Mouse (Mus musculus): ENCODE results near the gene Caln1.

Gene Caln1

DNA sequence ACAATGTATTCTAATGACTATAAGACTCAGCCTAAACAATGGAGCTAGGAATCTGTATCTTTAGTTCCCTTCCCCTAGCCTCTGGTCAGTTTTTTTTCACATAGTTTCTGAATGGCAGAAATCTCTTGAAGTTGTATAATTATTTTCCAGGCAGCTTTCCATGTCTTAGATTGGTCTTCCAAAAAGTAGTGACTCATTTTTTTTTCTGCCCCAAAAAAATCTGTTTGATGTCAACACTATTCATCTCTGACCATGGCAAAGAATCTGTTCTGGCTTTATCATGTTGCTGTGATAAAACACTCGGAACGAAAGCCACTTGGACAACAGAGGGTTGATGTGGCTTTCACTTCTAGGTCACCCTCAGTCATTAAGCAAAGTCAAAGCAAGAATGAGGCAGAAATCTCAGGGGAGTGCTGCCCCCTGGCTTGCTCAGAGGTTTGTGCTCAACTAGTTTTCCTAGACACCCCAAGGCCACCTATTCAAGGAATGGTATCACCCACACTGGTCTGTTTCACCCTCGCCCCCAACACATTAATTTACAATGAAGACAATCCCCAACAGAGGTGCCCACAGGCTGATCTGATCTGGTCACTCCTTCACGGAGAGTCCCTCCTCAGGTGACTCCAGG is 450.9 kb downstream of the Caln1 start:
- DNase-seq: no peak

DNA sequence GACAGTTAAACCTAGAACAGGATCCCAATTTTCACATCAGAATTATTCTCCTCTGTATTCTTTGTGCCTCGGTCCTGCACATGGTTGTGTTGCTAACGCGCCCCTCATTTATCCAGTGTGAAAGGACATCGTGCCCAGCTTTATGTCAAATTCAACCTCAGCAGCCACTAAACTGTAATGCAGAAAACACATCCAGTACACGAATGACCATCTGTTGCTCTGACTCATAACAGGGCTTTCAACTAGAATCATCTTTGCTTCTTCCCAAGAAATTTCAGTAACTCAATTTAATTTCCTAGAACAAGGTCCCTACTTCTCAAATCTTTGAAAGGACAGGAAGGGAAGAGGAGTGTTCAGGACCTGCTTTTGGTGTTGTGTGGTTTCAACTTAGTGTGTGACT is 451.4 kb downstream of the Caln1 start:
- no peak for DNase-seq

DNA sequence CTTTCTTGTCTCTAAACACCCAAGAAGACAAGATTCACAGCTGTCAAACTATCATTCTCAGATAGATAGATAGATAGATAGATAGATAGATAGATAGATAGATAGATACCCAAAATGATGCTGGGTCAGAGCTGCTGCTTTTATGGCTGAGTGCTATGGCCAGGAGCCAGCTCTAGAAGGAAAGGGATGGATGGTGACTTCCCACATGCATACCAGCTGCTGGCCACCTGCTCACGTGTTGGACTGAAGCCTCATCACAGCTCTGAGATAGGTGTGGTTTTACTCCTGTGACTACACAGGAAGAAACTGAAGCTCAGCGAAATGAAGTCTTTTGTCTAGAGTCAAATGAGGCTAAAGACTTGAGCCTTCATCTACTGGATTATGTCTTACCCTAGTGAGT is 456.5 kb downstream of the Caln1 start:
- DNase-seq: no peak

DNA sequence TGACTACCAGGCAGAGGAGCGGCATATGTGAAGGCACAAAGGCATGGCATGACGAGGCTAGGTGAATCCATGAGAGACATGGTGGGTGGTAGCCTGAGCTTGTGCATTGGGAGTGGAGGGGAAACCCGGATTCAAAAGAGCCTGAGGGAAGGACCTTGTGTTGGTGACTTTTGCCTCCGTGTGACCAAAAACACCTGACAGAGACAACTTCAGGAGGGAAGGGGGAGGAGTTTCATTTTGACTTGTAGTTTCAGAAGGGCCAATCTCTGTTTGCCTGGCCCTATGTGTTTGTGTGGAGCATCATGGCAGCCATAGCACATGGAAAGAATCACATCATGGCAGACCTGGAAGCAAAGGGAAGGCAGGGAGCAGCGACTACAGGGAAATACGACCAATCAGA is 479.3 kb downstream of the Caln1 start:
- no peak for DNase-seq

DNA sequence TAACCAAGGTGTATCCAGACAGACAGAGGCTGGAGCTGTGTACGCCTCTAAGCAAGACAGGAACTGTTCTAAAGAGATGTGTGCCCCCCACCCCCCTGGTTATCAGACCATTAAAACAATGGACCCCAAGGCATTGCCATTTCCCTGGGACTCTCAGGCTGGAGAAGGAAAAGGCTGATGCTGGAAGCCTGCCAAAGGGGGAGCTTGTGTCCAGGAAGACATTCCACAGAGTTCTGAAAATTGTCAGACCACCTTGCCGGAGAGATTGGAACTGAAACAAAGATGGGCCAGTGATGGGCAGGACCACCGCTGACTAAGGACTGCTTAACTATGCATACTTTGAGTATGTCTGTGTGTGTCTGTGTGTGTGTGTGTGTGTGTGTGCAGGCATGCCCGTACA is 480.4 kb downstream of the Caln1 start:
- peak; percentile 14 for DNase-seq

DNA sequence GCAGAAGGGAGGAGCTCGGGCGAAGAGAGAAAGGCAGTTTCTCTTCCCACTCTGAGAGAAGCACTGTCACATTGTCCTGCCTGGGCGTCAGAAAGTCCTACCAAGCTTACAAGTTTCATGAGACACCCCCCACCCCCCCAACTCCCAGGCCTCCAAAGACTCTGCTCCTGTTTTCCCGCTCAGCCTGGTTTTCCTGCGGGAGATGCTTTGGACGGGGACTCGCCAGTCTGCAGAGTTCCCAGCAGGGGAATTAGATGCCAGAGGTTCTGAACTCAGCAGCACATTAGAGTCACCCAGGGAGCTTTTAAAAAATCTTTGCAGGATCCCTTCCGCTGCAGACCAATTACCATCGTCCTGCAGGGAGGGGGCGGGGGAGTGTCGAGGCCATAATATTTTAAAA is 482.9 kb downstream of the Caln1 start:
- no peak for DNase-seq

DNA sequence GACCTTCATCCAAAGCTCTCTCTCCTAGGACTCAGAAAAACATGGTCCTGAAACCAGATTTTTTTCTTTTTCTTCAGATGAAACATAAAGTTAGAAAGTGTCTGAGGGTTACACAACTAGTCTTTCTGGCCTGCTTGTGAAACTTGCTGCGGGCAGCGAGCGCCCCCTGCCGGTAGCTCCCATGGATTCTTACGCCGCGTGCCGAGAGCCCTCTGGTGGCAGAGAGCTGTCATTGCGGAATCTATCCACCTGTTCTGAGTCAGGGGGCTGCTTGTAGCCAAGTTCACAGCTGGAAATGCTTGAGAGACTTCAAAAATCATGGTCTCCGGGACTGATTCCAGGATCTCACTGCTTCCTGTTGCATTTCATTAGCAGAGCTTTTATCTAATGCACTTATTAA is 484.1 kb downstream of the Caln1 start:
- peak; percentile 91 for DNase-seq

DNA sequence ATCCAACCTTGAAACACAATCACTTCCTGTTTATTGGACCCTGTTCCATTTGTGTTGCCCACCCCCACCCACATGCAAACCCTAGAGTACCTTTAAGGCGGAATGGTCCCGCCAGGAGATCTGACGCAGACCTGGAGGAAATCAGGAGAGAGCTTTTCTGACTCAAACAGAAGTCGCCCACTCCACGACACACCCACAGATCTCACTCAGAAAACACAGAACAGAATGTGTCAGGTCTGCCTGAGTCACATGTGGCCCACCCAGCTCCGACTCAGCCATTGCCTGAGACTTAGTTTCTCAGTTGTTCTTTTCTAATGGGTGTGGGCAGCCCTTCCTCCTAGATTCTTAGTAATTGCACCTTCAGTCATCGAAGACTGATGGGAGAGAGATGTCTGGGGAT is 485.2 kb downstream of the Caln1 start:
- DNase-seq: peak; percentile 14

DNA sequence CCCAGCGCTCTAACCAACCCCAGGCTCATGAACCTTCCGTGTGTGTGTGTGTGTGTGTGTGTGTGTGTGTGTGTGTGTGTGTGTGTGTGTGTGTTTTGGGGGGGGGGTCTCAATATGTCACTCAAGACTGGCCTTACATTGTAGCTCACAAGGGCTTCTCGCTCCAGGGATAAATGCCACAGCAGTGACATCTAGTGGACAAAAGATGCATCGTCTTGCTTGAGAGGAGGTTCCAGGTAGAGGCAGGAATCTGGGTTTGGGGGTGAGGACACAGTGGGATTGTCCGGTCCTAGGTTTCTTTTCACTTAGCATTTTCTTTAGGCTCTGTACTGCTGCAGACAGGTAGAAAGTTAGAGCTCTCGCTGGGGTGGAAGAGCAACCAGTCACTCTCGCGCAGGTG is 488.9 kb downstream of the Caln1 start:
- peak; percentile 42 for DNase-seq

DNA sequence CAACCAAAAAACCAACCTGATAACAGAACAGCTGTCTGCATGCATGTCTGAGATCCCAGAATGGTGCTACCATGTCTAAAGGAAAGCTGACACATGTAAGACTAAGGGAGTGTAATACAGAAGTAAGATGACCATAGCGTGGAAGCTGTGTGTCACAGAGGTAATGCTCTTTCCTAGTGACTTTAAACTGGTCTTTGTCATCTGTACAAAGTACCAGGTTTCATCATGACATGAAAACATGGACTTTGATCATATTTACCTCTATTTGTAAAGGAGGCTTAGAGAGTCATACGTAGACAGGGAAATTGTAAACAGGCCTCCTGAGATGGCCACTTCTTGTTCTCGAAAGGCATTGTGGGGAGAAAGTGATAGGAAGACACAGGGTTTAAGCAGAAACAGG is 489.5 kb downstream of the Caln1 start:
- DNase-seq: no peak

DNA sequence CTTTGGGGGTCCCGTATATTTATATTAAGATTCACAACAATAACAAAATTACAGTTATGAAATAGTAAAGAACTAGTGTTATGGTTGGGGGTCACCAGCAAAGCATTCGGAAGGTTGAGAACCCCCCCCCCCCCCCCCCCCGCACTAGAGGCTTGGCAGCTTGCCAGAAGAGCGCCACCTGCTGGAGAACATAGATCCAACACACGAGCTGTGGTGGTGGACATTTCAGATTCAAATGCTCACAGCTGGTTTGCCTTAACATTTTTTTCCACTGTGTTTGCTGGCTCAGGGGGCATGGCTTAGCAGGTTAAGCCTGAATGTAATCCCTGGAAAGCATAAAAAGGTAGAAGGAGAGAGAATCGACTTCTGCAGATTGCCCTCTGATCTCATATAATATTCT is 490.5 kb downstream of the Caln1 start:
- DNase-seq: peak; percentile 24

DNA sequence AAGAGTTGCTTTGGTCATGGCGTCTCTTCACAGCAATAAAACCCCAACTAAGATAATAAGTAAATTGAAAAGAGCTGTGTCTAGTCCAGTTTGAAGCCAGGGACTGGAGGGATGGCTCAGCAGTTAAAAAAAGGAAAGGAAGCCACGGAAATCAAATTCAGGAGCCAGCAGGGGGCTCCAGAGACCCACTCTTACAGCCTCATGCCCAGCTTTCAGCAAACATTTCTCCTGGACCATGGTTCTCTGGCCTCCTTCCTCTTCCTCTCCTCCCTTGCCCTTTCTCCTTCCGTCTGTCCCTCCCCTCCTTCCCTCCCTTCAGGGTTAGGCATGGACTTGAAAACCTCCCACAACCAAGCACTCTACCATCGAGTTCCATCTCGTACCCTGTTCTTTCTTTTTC is 493.0 kb downstream of the Caln1 start:
- peak; percentile 65 for DNase-seq

DNA sequence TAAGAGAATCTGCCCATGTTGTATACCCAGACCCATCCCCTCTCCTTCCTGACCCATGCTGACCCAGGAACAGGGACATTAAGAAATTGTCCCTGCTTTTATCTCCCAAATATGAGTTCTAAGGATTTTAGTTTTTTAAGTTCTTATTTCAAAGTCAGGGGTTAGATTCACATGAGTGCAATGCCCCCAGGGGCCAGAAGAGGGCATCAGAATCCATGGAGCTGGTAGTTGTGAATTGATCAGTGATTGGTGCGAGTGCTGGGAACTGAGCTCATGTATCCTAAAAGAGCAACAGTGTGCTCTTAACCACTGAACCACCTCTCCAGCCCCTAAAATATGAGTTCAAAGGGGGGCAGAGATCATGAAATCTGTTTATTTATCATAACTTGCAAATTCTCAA is 500.6 kb downstream of the Caln1 start:
- DNase-seq: no peak

DNA sequence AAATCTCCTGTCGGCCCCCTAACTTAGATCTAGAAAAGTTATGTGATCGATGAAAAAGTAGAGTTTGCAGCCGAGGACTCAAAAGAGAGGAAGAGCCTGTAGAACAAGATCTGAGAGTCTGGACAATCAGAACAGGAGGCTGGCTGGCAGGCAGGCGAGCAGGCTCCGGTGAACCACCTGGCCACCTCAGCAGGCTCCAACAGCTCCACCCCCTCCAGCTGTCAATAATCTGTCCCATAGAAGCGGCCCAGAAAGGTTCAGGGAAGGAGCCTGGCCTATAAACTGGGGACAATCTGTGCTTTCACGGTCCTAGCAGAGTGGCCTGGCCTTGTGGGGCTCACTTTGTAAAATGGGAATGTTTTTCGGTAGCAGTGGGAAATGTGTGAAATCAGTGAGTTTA is 501.8 kb downstream of the Caln1 start:
- DNase-seq: no peak

DNA sequence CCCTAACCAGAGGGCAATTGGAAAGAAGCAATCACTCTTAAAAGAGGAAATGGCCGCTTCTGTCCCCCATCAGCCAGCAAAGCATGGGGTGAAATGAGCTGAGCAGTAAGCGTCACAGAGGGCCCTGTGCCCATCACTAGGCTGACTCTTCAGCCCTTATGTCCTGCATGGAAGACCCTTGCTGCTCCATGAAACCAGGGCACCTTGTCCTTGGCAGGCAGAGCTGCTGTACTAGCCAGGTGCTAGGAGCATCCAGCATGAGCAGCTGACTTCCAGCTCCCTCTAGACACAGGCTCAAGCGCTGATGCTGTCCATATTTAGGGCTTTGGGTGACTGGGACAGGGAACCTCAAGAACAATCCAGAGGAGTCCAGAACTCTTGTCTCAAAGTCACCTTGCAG is 506.1 kb downstream of the Caln1 start:
- no peak for DNase-seq

DNA sequence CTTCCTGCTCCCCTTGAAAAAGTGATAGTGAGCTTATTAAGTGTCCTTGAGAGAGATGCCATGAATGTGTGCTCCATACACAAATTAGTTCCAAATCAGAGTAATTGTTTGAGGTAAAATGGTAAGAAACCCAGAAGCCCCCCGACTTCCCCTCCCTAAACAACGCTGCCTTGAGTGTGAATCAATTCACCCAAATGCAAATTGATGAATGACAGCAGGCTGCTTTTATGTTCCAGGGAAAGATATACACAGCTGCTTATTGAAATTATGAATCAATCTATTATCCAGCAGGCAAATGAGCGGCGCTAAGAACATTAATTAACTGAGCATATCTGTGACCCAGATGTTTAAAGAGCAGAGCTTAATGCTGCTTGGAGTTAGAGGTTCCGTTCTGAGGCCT is 511.1 kb downstream of the Caln1 start:
- no peak for DNase-seq

DNA sequence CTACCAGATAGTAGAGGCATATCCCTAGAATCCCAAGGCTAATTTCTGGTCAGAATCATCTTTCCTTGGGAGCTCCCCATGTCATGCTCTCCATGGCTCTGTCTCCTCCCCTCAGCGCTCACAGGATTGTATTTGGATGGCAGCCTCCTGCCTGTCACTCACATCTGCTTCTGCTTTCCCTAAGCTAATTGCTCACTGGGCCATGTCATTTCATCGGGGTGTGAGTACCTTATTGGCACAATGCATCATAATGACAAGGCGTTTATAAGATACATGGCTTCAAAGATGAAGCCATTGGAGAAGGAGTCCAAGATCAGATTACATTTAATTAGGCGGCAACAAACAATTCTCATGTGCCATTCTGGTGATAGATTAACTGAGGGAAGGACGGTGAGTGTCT is 522.5 kb downstream of the Caln1 start:
- DNase-seq: no peak

DNA sequence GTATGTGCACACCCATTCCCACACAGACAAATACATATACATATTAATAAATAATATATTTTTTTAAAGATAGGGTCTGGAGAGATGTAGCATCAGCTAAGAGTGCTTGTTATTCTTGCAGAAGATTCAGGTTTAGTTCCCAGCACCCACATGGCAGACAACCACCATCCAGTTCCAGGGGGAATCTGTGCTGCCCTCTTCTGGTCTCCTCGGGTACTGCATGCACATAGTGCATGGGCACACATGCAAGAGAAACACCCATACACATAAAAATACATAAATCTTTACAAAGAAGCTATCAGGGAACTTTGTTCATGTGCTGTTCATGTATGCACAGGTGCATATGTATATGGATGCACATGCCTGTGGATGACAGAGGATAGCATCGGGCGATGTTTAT is 526.7 kb downstream of the Caln1 start:
- no peak for DNase-seq

Data from right cerebral cortex, postnatal 14 days (tissue).